Mouse (Mus musculus) liver, embryonic 14.5 days (tissue): ENCODE data around the gene Pafah1b2.

Experiments
- CTCF ChIP-seq: IDR thresholded peaks from 2 replicates; pipeline ENCODE4 v1.5.1; 2016; ENCODE audit warnings: antibody characterized with exemption, low read depth, control low read depth
- EP300 ChIP-seq: IDR thresholded peaks from 2 replicates; pipeline ENCODE4 v1.6.1; 2016; ENCODE audit warnings: antibody characterized with exemption, low read depth

- TF ChIP-seq CTCF, result no peak
- no peak for TF ChIP-seq EP300
Measured at GRCm38 (mm10) chr9:46009669-46009983, 2.9 kb downstream of the Pafah1b2 start.
